Mouse (Mus musculus): ENCODE measurements around the gene Carhsp1.

DNA sequence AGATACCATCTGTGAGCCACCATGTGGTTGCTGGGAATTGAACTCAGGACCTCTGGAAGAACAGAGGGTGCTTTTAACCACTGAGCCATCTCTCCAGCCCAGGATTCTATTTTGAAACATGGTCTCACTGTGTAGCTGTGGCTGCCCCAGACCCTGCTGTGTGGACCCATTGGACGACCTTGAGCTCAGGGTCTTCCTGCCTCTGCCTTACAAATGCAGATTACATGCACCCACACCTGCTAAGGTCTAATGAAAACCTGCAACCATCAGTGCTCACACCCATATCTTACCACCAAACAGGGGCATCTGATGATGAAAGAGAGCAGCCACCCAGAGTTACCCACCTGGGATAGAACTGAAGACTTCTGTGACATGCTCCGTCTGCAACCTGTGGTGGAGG is 15.7 kb downstream of the Carhsp1 start:
- TF ChIP-seq POLR2A (IDR thresholded peaks at IDR 0.05; ENCODE audit: control insufficient read depth, extremely low read depth, insufficient read depth, low read length, poor library complexity) (no peak), CTCF (IDR thresholded peaks at IDR 0.05; ENCODE audit: borderline replicate concordance, control insufficient read depth, extremely low read depth, insufficient read depth, low read length, poor library complexity) (no peak)
